Mouse (Mus musculus): Measurements from ENCODE around the gene Rpl9-ps6. TPM values are rescaled to one million over a fixed set of nuclear protein-coding genes. Genes with fewer than 3 reads are reported as not detected.
A peak's percentile ranks its signal among the peaks of the same experiment; 100 is the strongest.
"Not testable (repeated sequence)": the region's sequence is repeated elsewhere in the genome, so short reads cannot be mapped to it uniquely, and the experiment has no call there.

Gene Rpl9-ps6
- total RNA-seq, 1 experiment from 2014 or later: 74.3 TPM

GRCm38 (mm10) chr19:32481511-32481910, 15.1 kb upstream of the Rpl9-ps6 start:
- DNase-seq: no peak

GRCm38 (mm10) chr19:32480791-32481442, 14.5 kb upstream of the Rpl9-ps6 start:
- no peak for DNase-seq

- DNase-seq: no peak
Measured at GRCm38 (mm10) chr19:32480255-32480654, 13.9 kb upstream of the Rpl9-ps6 start.

GRCm38 (mm10) chr19:32476712-32477052, 10.3 kb upstream of the Rpl9-ps6 start:
- DNase-seq: no peak

GRCm38 (mm10) chr19:32476016-32476711, 9.8 kb upstream of the Rpl9-ps6 start:
- DNase-seq: no peak

- no peak for DNase-seq
Measured at GRCm38 (mm10) chr19:32470570-32471263, 4.3 kb upstream of the Rpl9-ps6 start.

GRCm38 (mm10) chr19:32470059-32470497, 3.7 kb upstream of the Rpl9-ps6 start:
- DNase-seq: peak; percentile 17

- DNase-seq: no peak
Measured at GRCm38 (mm10) chr19:32467325-32467724, 947 bp upstream of the Rpl9-ps6 start.

GRCm38 (mm10) chr19:32465228-32465627, 1.1 kb downstream of the Rpl9-ps6 start:
- no peak for DNase-seq

GRCm38 (mm10) chr19:32463037-32463436, 3.3 kb downstream of the Rpl9-ps6 start:
- no peak for DNase-seq

GRCm38 (mm10) chr19:32457631-32458030, 8.7 kb downstream of the Rpl9-ps6 start:
- DNase-seq: not testable (repeated sequence)

- no peak for DNase-seq
Measured at GRCm38 (mm10) chr19:32456744-32457143, 9.6 kb downstream of the Rpl9-ps6 start.

GRCm38 (mm10) chr19:32452231-32452630, 14.1 kb downstream of the Rpl9-ps6 start:
- DNase-seq: no peak

- peak; percentile 8 for DNase-seq
Measured at GRCm38 (mm10) chr19:32448931-32449330, 17.4 kb downstream of the Rpl9-ps6 start.

- DNase-seq: peak; percentile 67
Measured at GRCm38 (mm10) chr19:32441568-32441967, 24.8 kb downstream of the Rpl9-ps6 start.

GRCm38 (mm10) chr19:32439356-32439755, 27.0 kb downstream of the Rpl9-ps6 start:
- DNase-seq: no peak

GRCm38 (mm10) chr19:32425856-32426255, 40.5 kb downstream of the Rpl9-ps6 start:
- DNase-seq: no peak

- no peak for DNase-seq
Measured at GRCm38 (mm10) chr19:32424706-32425105, 41.7 kb downstream of the Rpl9-ps6 start.

GRCm38 (mm10) chr19:32419069-32419468, 47.3 kb downstream of the Rpl9-ps6 start:
- peak; percentile 35 for DNase-seq

- DNase-seq: peak; percentile 15
Measured at GRCm38 (mm10) chr19:32416692-32417317, 49.6 kb downstream of the Rpl9-ps6 start.

Data from adrenal gland, postnatal 14 days (tissue).